Mouse (Mus musculus): ENCODE measurements at regions not wholly inside any gene's neighbourhood (a gene's known extent, or its start where the extent isn't known, plus 50 kb on each side); places are given as distances from the start of the nearest gene placed in this dataset.

GRCm38 (mm10) chr10:17434098-17434497 is 288.9 kb upstream of the Cited2 start:
- TF ChIP-seq CTCF (IDR thresholded peaks at IDR 0.05; ENCODE audit: extremely low read depth, insufficient read depth, insufficient read length, insufficient replicate concordance), result no peak
- no peak for TF ChIP-seq POLR2A (IDR thresholded peaks at IDR 0.05; ENCODE audit: low read depth, low read length)

Data from spleen, adult 2 months (tissue).